Mouse (Mus musculus): ENCODE results near the gene Fry.

DNA sequence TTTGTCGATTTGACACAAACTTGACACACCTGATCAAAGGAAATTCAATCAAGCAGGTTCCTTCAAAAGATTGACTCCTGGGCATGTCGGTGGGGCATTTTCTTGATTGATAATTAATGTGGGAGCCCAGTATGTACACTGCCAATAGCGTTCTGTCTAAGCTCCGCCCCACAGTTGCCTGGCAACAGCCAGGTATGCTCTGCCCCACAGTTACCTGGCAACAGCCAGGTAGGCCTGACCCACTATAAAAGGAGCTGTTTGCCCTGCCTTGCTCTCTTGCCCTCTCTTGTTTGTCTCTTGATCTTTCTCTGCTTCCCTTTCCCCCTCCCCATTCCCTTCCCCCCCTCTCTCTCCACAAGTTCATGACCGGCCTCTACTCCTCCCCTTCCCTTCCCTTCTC is 35.3 kb upstream of the Fry start:
- TF ChIP-seq CTCF (IDR thresholded peaks at IDR 0.05; ENCODE audit: extremely low read depth, insufficient read length, insufficient replicate concordance, low read depth, low read length) (no peak), POLR2A (IDR thresholded peaks at IDR 0.05; ENCODE audit: low read depth, low read length) (no peak)
